Mouse (Mus musculus) hindbrain, embryonic 11.5 days (tissue): ENCODE measurements around the gene Sdk2. TPM values are rescaled to one million over a fixed set of nuclear protein-coding genes. Genes with fewer than 3 reads are reported as not detected.
A peak's percentile ranks its signal among the peaks of the same experiment; 100 is the strongest.

Experiments used
- ATAC-seq: fragments of 200-750 bp; cut with Nextera tagmentation; 2 replicates; pipeline ENCODE4 v1.8.0; 2017; ENCODE audit warnings: mild to moderate bottlenecking, moderate TSS enrichment, moderate library complexity; ENCODE audit not compliant: low FRiP score
- DNase-seq: peaks from one replicate; pipeline ENCODE4 v3.0.0-alpha.2; 2015; ENCODE audit warnings: low spot score
- H3K27ac ChIP-seq: fragments of 300-500 bp; sonication (generic); 2 replicates; pipeline ENCODE4 v1.5.1; 2014; ENCODE audit warnings: mild to moderate bottlenecking, low read depth, low read length
- H3K27me3 ChIP-seq: fragments of 300-500 bp; sonication (generic); 2 replicates; pipeline ENCODE4 v1.6.1; 2014; ENCODE audit warnings: mild to moderate bottlenecking, low read length, moderate library complexity, mixed read lengths; ENCODE audit not compliant: control insufficient read depth, insufficient read depth
- H3K36me3 ChIP-seq: fragments of 300-500 bp; sonication (generic); 2 replicates; pipeline ENCODE4 v1.6.1; 2014; ENCODE audit warnings: mild to moderate bottlenecking, low read length, moderate library complexity, mixed read lengths; ENCODE audit not compliant: control insufficient read depth, insufficient read depth
- H3K4me1 ChIP-seq: fragments of 300-500 bp; sonication (generic); replicated peaks from 2 replicates; pipeline ENCODE4 v1.6.1; 2014; ENCODE audit warnings: low read length, mixed read lengths; ENCODE audit not compliant: control insufficient read depth, insufficient read depth
- H3K4me2 ChIP-seq: fragments of 300-500 bp; sonication (generic); replicated peaks from 2 replicates; pipeline ENCODE4 v1.6.1; 2014; ENCODE audit warnings: mild to moderate bottlenecking, low read depth, low read length
- H3K4me3 ChIP-seq: fragments of 300-500 bp; sonication (generic); 2 replicates; pipeline ENCODE4 v1.5.1; 2014; ENCODE audit warnings: low read depth, low read length
- H3K9ac ChIP-seq: fragments of 300-500 bp; sonication (generic); 2 replicates; pipeline ENCODE4 v1.6.1; 2014; ENCODE audit warnings: low read depth, low read length
- H3K9me3 ChIP-seq: fragments of 300-500 bp; sonication (generic); 2 replicates; pipeline ENCODE4 v1.6.1; 2016; ENCODE audit warnings: low read length; ENCODE audit not compliant: control insufficient read depth
- WGBS: fragments of 180-500 bp; shearing (Covaris S2); extraction: QIAGEN DNeasy Blood & Tissue Kit; methylation state at CpG from one replicate; pipeline ENCODE4 v1.1.7; 2014; 5-methylcytosine and 5-hydroxymethylcytosine counted together
- polyA plus RNA-seq: library from polyadenylated mRNA; unstranded; fragments of >200 nt; fragmentation: Nextera tagmentation; extraction: Ambion mirVana; gene quantifications from 2 replicates; pipeline ENCODE4 v1.2.1, GENCODE M21; 2014

The Sdk2 gene
- polyA plus RNA-seq, 1 experiment from 2014 or later, result 4.2 TPM

GRCm38 (mm10) chr11:113787009-113787408, 279.8 kb downstream of the Sdk2 start:
- H3K4me2 ChIP-seq, result peak overlapping the region; percentile 53
- peak overlapping the region; percentile 100 for H3K27ac ChIP-seq
- H3K9ac ChIP-seq, result peak overlapping the region; percentile 65
- H3K4me1 ChIP-seq, result peaks cover 32% of the 10 kb centered on the region
- H3K9me3 ChIP-seq, result no peaks in the 10 kb centered on the region
- H3K4me3 ChIP-seq, result peak overlapping the region; percentile 32; the same call in 1 of the 2 replicates
- H3K36me3 ChIP-seq, result no peaks in the 10 kb centered on the region
- DNase-seq (peak; percentile 2), ATAC-seq (no peak)
- WGBS, result 80% methylated on average over 11 of the region's 11 CpGs
- H3K27me3 ChIP-seq, result no peaks in the 10 kb centered on the region

GRCm38 (mm10) chr11:113786395-113786794, 280.5 kb downstream of the Sdk2 start:
- WGBS, result 35% methylated on average over 4 of the region's 4 CpGs

GRCm38 (mm10) chr11:113785406-113786171, 281.3 kb downstream of the Sdk2 start:
- 2% methylated on average over 19 of the region's 19 CpGs for WGBS
- H3K9me3 ChIP-seq, result no peaks in the 10 kb centered on the region
- peak overlapping the region; percentile 100 for H3K27ac ChIP-seq
- ATAC-seq (peak; percentile 93), DNase-seq (peak; percentile 92)
- peak overlapping the region; percentile 65 for H3K9ac ChIP-seq
- no peaks in the 10 kb centered on the region for H3K27me3 ChIP-seq
- peak overlapping the region; percentile 32 for H3K4me3 ChIP-seq
- H3K36me3 ChIP-seq, result no peaks in the 10 kb centered on the region
- peak overlapping the region; percentile 53 for H3K4me2 ChIP-seq
- peaks cover 29% of the 10 kb centered on the region for H3K4me1 ChIP-seq

More at GRCm38 (mm10) chr11:113786395-113786794, 280.5 kb downstream of the Sdk2 start:
- no peaks in the 10 kb centered on the region for H3K27me3 ChIP-seq
- H3K36me3 ChIP-seq, result no peaks in the 10 kb centered on the region
- H3K4me2 ChIP-seq, result peak overlapping the region; percentile 53
- H3K4me3 ChIP-seq, result peak overlapping the region; percentile 32
- DNase-seq (no peak), ATAC-seq (no peak)
- H3K27ac ChIP-seq, result peak overlapping the region; percentile 100
- peaks cover 33% of the 10 kb centered on the region for H3K4me1 ChIP-seq
- peak overlapping the region; percentile 65 for H3K9ac ChIP-seq
- no peaks in the 10 kb centered on the region for H3K9me3 ChIP-seq

- H3K9ac ChIP-seq, result 0 out of 2 replicates have a peak overlapping the region, but pooled peaks have one; percentile 20
- H3K27me3 ChIP-seq, result no peaks in the 10 kb centered on the region
- peaks cover 29% of the 10 kb centered on the region for H3K4me1 ChIP-seq
- DNase-seq (peak; percentile 56), ATAC-seq (peak; percentile 41; the same call in 1 of the 2 replicates)
- no peaks in the 10 kb centered on the region for H3K36me3 ChIP-seq
- no peak overlapping the region for H3K4me2 ChIP-seq
- 8% methylated on average over 2 of the region's 2 CpGs for WGBS
- no peaks in the 10 kb centered on the region for H3K9me3 ChIP-seq
- no peak overlapping the region for H3K4me3 ChIP-seq
- H3K27ac ChIP-seq, result peak overlapping the region; percentile 100
These were observed 282.0 kb downstream of the Sdk2 start for GRCm38 (mm10) chr11:113784656-113785396.

DNA sequence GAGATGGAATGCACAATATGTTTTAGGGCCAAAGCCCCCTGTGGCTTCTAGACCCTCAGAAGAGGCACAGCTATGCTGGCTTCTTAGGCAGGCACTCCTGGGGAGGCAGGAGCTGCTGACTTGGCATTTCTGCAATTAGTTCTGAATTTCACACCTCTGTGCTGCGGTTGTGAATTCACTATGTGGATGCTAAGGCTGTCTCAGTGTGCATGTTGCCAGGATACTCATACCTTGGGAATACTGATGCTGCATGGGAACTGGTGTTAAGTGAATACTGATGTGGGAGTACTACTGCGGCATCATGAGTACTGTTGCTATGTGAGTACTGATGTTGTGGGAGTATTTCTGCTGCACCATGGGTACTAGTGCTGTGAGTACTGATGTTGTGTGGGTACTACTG, 284.4 kb downstream of the Sdk2 start:
- peak; percentile 6 for DNase-seq
- ATAC-seq, result no peak
- no peaks in the 10 kb centered on the region for H3K9me3 ChIP-seq
- 81% methylated on average over 2 of the region's 2 CpGs for WGBS
- H3K9ac ChIP-seq, result no peak overlapping the region
- no peak overlapping the region for H3K4me3 ChIP-seq
- no peak overlapping the region for H3K4me2 ChIP-seq
- peaks cover 32% of the 10 kb centered on the region for H3K4me1 ChIP-seq
- no peaks in the 10 kb centered on the region for H3K27me3 ChIP-seq
- H3K27ac ChIP-seq, result peak overlapping the region; percentile 47; the same call in 1 of the 2 replicates
- H3K36me3 ChIP-seq, result no peaks in the 10 kb centered on the region

GRCm38 (mm10) chr11:113782006-113782405, 284.8 kb downstream of the Sdk2 start:
- 65% methylated on average over 2 of the region's 2 CpGs for WGBS
- H3K4me2 ChIP-seq, result no peak overlapping the region
- H3K9me3 ChIP-seq, result no peaks in the 10 kb centered on the region
- ATAC-seq, result no peak
- 0 out of 2 replicates have a peak overlapping the region, but pooled peaks have one; percentile 47 for H3K27ac ChIP-seq
- no peak for DNase-seq
- H3K4me1 ChIP-seq, result peaks cover 32% of the 10 kb centered on the region
- H3K9ac ChIP-seq, result no peak overlapping the region
- H3K36me3 ChIP-seq, result no peaks in the 10 kb centered on the region
- H3K27me3 ChIP-seq, result no peaks in the 10 kb centered on the region
- H3K4me3 ChIP-seq, result no peak overlapping the region

DNA sequence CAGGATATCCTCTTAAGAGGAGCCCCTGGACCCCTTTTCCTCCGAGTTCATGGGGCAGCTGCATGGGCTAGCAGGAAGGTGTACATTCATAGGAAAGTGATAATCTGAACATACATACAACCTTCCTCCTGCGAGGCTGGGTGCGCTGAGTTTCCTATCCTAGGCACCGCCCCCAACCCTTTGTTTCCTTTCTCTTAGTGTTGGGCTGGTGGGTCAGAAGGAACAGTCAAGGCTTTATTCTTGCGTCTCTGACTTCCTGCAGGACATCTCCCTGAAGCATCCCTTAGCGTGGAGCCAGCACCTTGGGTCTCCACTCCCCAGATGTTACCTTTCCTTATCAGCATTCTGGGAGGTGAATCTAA, 287.2 kb downstream of the Sdk2 start:
- no peak overlapping the region for H3K4me3 ChIP-seq

DNA sequence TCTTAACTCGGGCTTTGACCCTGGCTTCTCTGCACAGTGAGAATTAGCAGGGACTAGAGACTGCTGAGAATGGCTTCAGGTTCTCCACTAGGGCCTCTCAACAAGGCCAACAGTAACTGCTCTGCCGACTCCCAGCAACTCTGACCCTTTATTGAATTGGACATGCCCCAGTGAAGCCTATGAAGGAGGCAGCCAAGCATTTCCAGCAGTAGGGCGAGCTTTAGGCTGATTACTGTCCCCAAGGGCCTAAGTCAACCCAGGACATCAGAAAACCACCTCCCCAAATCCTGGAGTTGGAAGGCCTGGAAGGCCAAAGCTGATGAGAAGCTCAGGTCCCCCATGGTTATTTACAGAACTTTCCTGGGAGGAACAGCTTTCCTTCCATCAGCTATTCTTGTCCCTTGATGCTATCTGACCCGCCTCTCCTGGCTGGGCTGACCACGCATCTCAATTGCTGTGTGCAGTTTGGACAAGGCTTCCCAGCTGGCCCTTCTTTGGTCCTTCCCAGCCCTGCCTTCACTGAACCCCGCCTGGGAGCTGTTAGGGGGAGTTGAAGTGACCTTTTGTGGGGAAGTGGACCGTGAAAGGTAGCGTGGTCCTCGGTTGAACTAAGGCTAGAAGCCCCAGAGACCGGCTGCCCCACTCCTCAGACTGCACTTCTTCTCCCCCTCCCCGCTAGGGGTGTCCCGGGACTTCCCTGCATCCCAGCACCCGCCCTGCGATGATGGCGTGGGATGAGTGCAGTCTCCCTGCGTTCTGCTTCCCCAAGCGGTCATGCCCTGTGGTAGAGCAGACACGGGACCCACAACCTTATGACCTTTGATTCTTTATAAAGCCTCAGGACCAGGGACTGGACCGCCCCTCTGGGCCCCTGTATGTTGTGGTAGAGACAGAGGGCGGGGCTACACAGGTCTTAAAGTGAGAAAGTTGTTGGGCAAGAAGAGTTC, 287.8 kb downstream of the Sdk2 start:
- 17% methylated on average over 20 of the region's 20 CpGs for WGBS
- Histone ChIP-seq H3K9me3 (no peaks in the 10 kb centered on the region), H3K4me1 (peaks cover 16% of the 10 kb centered on the region), H3K27me3 (no peaks in the 10 kb centered on the region), H3K36me3 (no peaks in the 10 kb centered on the region), H3K27ac (peak overlapping the region; percentile 62), H3K9ac (peak overlapping the region; percentile 7; the same call in 1 of the 2 replicates), H3K4me2 (peak overlapping the region; percentile 11; the same call in 1 of the 2 replicates), H3K4me3 (no peak overlapping the region)
- DNase-seq (peak; percentile 46), ATAC-seq (peak; percentile 66; the same call in 1 of the 2 replicates)

More for the DNA sequence above, 287.2 kb downstream of the Sdk2 start:
- no peak overlapping the region for H3K9ac ChIP-seq
- H3K9me3 ChIP-seq, result no peaks in the 10 kb centered on the region
- no peaks in the 10 kb centered on the region for H3K27me3 ChIP-seq
- H3K4me1 ChIP-seq, result peaks cover 20% of the 10 kb centered on the region
- ATAC-seq (no peak), DNase-seq (peak; percentile 50)
- peak overlapping the region; percentile 11; the same call in 1 of the 2 replicates for H3K4me2 ChIP-seq
- no peaks in the 10 kb centered on the region for H3K36me3 ChIP-seq
- WGBS, result 19% methylated on average over 6 of the region's 6 CpGs
- H3K27ac ChIP-seq, result peak overlapping the region; percentile 62; the same call in 1 of the 2 replicates
